Mouse (Mus musculus): Measurements from ENCODE around the gene Wsb2. TPM values are rescaled to one million over a fixed set of nuclear protein-coding genes. Genes with fewer than 3 reads are reported as not detected.
"Not testable (repeated sequence)": the region's sequence is repeated elsewhere in the genome, so short reads cannot be mapped to it uniquely, and the experiment has no call there.

Gene Wsb2
- polyA plus RNA-seq, 1 experiment from 2014 or later: 94.4 TPM

- Histone ChIP-seq H3K4me1 (no peaks in the 10 kb centered on the region), H3K9ac (no peak overlapping the region), H3K27me3 (no peaks in the 10 kb centered on the region), H3K27ac (no peak overlapping the region), H3K9me3 (no peaks in the 10 kb centered on the region), H3K36me3 (replicated peaks) (peaks cover 94% of the 10 kb centered on the region), H3K4me3 (replicated peaks) (no peak overlapping the region), H3K4me2 (no peak overlapping the region)
- whole genome bisulfite sequencing: 88% methylated on average over 7 of the region's 7 CpGs
- ATAC-seq (ENCODE audit: low FRiP score): no peak
Measured at GRCm38 (mm10) chr5:117374372-117375049, 17.4 kb downstream of the Wsb2 start.

GRCm38 (mm10) chr5:117376331-117376761 lies 19.2 kb downstream of the Wsb2 start:
- Histone ChIP-seq H3K9me3 (no peaks in the 10 kb centered on the region), H3K9ac (no peak overlapping the region), H3K4me1 (no peaks in the 10 kb centered on the region), H3K4me3 (replicated peaks) (no peak overlapping the region), H3K27ac (no peak overlapping the region), H3K4me2 (no peak overlapping the region), H3K27me3 (no peaks in the 10 kb centered on the region), H3K36me3 (replicated peaks) (peaks cover 96% of the 10 kb centered on the region)
- no peak for ATAC-seq (ENCODE audit: low FRiP score)
- 76% methylated on average over 11 of the region's 11 CpGs for WGBS

GRCm38 (mm10) chr5:117377731-117378130 lies 20.6 kb downstream of the Wsb2 start:
- not testable (repeated sequence) for H3K27ac ChIP-seq; H3K4me2 ChIP-seq; ATAC-seq (ENCODE audit: low FRiP score); H3K9me3 ChIP-seq; H3K4me3 ChIP-seq (replicated peaks); H3K9ac ChIP-seq; H3K27me3 ChIP-seq; H3K4me1 ChIP-seq
- peaks cover 96% of the 10 kb centered on the region for H3K36me3 ChIP-seq (replicated peaks)
- WGBS: 92% methylated on average over 14 of the region's 14 CpGs

GRCm38 (mm10) chr5:117380199-117380598 lies 23.1 kb downstream of the Wsb2 start:
- no peak overlapping the region for H3K4me3 ChIP-seq (replicated peaks)
- no peak for ATAC-seq (ENCODE audit: low FRiP score)
- H3K4me1 ChIP-seq: no peaks in the 10 kb centered on the region
- no peak overlapping the region for H3K4me2 ChIP-seq
- H3K36me3 ChIP-seq (replicated peaks): peaks cover 95% of the 10 kb centered on the region
- H3K9me3 ChIP-seq: no peaks in the 10 kb centered on the region
- no peaks in the 10 kb centered on the region for H3K27me3 ChIP-seq
- WGBS: 86% methylated on average over 4 of the region's 4 CpGs
- no peak overlapping the region for H3K9ac ChIP-seq
- no peak overlapping the region for H3K27ac ChIP-seq

DNA sequence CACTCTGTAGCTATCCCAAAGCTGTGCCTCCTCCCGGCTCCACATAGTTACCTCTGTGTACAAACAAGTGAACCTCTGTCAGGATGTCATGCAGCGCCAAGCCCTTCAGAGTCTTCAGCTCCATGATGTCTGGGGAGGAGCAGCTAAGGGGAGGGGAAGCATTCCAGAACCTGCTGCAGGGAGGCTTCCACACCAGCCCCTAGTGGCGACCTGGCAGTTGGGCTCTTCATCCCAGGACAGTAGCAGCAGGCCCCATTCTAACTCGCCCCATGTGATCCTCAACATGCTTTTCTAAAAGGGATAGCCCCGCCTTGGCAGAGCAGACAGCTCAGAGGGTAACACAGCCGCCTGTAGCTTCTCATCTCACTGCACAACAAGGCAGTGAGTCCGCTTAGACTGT lies 24.7 kb downstream of the Wsb2 start:
- 74% methylated on average over 7 of the region's 7 CpGs for WGBS
- Histone ChIP-seq H3K27me3 (no peaks in the 10 kb centered on the region), H3K36me3 (replicated peaks) (peaks cover 93% of the 10 kb centered on the region), H3K9ac (no peak overlapping the region), H3K27ac (no peak overlapping the region), H3K9me3 (no peaks in the 10 kb centered on the region), H3K4me2 (no peak overlapping the region), H3K4me1 (no peaks in the 10 kb centered on the region), H3K4me3 (replicated peaks) (no peak overlapping the region)
- no peak for ATAC-seq (ENCODE audit: low FRiP score)

- WGBS: 86% methylated on average over 12 of the region's 12 CpGs
- peaks cover 82% of the 10 kb centered on the region for H3K36me3 ChIP-seq (replicated peaks)
- peaks cover 11% of the 10 kb centered on the region for H3K4me1 ChIP-seq
Measured at GRCm38 (mm10) chr5:117383198-117383597, 26.1 kb downstream of the Wsb2 start.

GRCm38 (mm10) chr5:117388296-117388751 lies 31.2 kb downstream of the Wsb2 start:
- peaks cover 32% of the 10 kb centered on the region for H3K36me3 ChIP-seq (replicated peaks)
- 9% methylated on average over 16 of the region's 16 CpGs for WGBS
- H3K9ac ChIP-seq: peak overlapping the region; percentile 88
- H3K4me2 ChIP-seq: peak overlapping the region; percentile 65
- peak overlapping the region; percentile 78 for H3K4me3 ChIP-seq (replicated peaks)
- peak overlapping the region; percentile 75 for H3K27ac ChIP-seq
- H3K9me3 ChIP-seq: 0 out of 2 replicates have a peak, but pooled peaks cover 10% of the 10 kb centered on the region
- H3K27me3 ChIP-seq: no peaks in the 10 kb centered on the region
- peaks cover 17% of the 10 kb centered on the region for H3K4me1 ChIP-seq
- ATAC-seq (ENCODE audit: low FRiP score): peak; percentile 54

More at GRCm38 (mm10) chr5:117383198-117383597, 26.1 kb downstream of the Wsb2 start:
- Histone ChIP-seq H3K9ac (no peak overlapping the region), H3K9me3 (no peaks in the 10 kb centered on the region), H3K27ac (no peak overlapping the region), H3K27me3 (no peaks in the 10 kb centered on the region), H3K4me3 (replicated peaks) (no peak overlapping the region), H3K4me2 (no peak overlapping the region)
- no peak for ATAC-seq (ENCODE audit: low FRiP score)

- peak within 1 kb of the TSS; percentile 88 for H3K9ac ChIP-seq
- peak within 1 kb of the TSS; percentile 65 for H3K4me2 ChIP-seq
- under 1% methylated on average over 44 of the region's 44 CpGs for WGBS
- H3K4me3 ChIP-seq (replicated peaks): peak within 1 kb of the TSS; percentile 78
- H3K36me3 ChIP-seq (replicated peaks): peaks cover 27% of the 10 kb centered on the region
- H3K4me1 ChIP-seq: peaks cover 17% of the 10 kb centered on the region
- peak within 1 kb of the TSS; percentile 75 for H3K27ac ChIP-seq
- no peaks in the 10 kb centered on the region for H3K27me3 ChIP-seq
- H3K9me3 ChIP-seq: 0 out of 2 replicates have a peak, but pooled peaks cover 10% of the 10 kb centered on the region
- ATAC-seq (ENCODE audit: low FRiP score): peak; percentile 96
Measured at GRCm38 (mm10) chr5:117388877-117389276, 31.8 kb downstream of the Wsb2 start, which contains the start of gene Rfc5. Gene Rfc5 (minus strand): TSS chr5:117389047.

DNA sequence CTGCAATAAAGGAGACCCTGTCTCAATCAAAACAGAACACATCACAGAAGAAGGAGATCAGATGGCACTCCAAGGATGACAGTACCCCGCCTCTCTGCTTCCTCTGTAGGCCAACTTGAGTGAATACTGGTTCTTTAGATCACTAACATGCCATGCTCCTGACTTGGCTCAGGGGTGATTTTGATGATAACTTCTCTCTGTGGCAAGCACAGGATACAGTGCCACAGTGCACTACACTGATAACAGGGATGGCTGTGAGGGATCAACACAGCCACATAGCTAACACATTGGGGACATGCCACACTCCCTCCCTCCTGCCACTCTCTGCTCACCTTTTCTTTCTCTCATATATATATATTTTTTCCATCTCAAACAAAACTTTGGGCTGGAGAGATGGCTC lies 33.8 kb downstream of the Wsb2 start:
- 93% methylated on average over 1 of the region's 1 CpGs for WGBS
- H3K4me1 ChIP-seq: peaks cover 17% of the 10 kb centered on the region
- no peak for ATAC-seq (ENCODE audit: low FRiP score)

GRCm38 (mm10) chr5:117395834-117396233 lies 38.7 kb downstream of the Wsb2 start:
- Histone ChIP-seq H3K4me1 (peaks cover 3% of the 10 kb centered on the region), H3K9ac (no peak overlapping the region), H3K4me2 (no peak overlapping the region), H3K9me3 (0 out of 2 replicates have a peak, but pooled peaks cover 10% of the 10 kb centered on the region), H3K27me3 (no peaks in the 10 kb centered on the region), H3K4me3 (replicated peaks) (no peak overlapping the region), H3K36me3 (replicated peaks) (no peaks in the 10 kb centered on the region), H3K27ac (no peak overlapping the region)
- ATAC-seq (ENCODE audit: low FRiP score): no peak
- 90% methylated on average over 5 of the region's 5 CpGs for WGBS

More for the DNA sequence above, 33.8 kb downstream of the Wsb2 start:
- Histone ChIP-seq H3K4me2 (no peak overlapping the region), H3K27ac (no peak overlapping the region), H3K36me3 (replicated peaks) (peaks cover 7% of the 10 kb centered on the region; the same call in 1 of the 2 replicates), H3K9me3 (0 out of 2 replicates have a peak, but pooled peaks cover 10% of the 10 kb centered on the region), H3K9ac (no peak overlapping the region), H3K4me3 (replicated peaks) (no peak overlapping the region), H3K27me3 (no peaks in the 10 kb centered on the region)

DNA sequence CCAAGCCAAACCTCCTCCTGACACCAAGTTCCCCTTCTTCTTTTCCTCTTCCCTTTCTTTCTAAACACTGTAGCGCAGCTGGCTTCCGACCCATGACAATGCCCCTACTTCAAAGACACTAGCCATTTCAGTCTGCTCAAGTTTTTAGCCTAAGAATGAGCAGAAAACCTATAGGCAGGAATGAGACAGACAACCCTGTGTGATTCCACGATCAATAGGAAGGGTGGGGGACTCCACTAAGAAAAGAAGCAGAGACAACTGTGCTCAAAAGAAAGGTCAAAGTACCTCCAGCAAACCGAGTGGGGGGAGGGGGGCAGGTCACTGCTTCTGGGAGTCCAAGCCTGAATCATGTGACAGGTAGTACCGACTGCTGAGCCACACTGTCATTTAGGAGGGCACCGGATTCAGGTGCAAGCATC lies 39.5 kb downstream of the Wsb2 start:
- Histone ChIP-seq H3K27me3 (no peaks in the 10 kb centered on the region), H3K4me1 (peaks cover 3% of the 10 kb centered on the region), H3K27ac (no peak overlapping the region), H3K4me2 (no peak overlapping the region), H3K9me3 (0 out of 2 replicates have a peak, but pooled peaks cover 7% of the 10 kb centered on the region), H3K36me3 (replicated peaks) (no peaks in the 10 kb centered on the region), H3K4me3 (replicated peaks) (no peak overlapping the region), H3K9ac (no peak overlapping the region)
- 63% methylated on average over 6 of the region's 6 CpGs for WGBS
- no peak for ATAC-seq (ENCODE audit: low FRiP score)

- no peak overlapping the region for H3K4me2 ChIP-seq
Measured at GRCm38 (mm10) chr5:117397371-117397770, 40.3 kb downstream of the Wsb2 start.

More at GRCm38 (mm10) chr5:117397371-117397770, 40.3 kb downstream of the Wsb2 start:
- Histone ChIP-seq H3K4me3 (replicated peaks) (no peak overlapping the region), H3K27ac (no peak overlapping the region), H3K36me3 (replicated peaks) (no peaks in the 10 kb centered on the region), H3K4me1 (peaks cover 3% of the 10 kb centered on the region), H3K27me3 (no peaks in the 10 kb centered on the region), H3K9me3 (0 out of 2 replicates have a peak, but pooled peaks cover 3% of the 10 kb centered on the region), H3K9ac (no peak overlapping the region)
- ATAC-seq (ENCODE audit: low FRiP score): no peak
- WGBS: 87% methylated on average over 6 of the region's 6 CpGs
